Mouse (Mus musculus) ES-Bruce4 (cell line): ENCODE measurements around the gene Xpo5.

Source experiments
- CTCF ChIP-seq: IDR thresholded peaks from one replicate; pipeline ENCODE4 v1.8.1; 2011; ENCODE audit warnings: low read depth, low read length
- EP300 ChIP-seq: IDR thresholded peaks from 2 replicates; pipeline ENCODE4 v1.6.1; 2011; ENCODE audit warnings: low read depth, low read length; ENCODE audit not compliant: insufficient read depth
- POLR2A ChIP-seq: IDR thresholded peaks from one replicate; pipeline ENCODE4 v1.8.1; 2011; ENCODE audit warnings: low read length; ENCODE audit not compliant: insufficient read depth

GRCm38 (mm10) chr17:46203078-46203477, 496 bp downstream of the Xpo5 start:
- no peak for TF ChIP-seq POLR2A
- no peak for TF ChIP-seq CTCF
- TF ChIP-seq EP300: no peak
